Mouse (Mus musculus): ENCODE measurements at regions not wholly inside any gene's neighbourhood (a gene's known extent, or its start where the extent isn't known, plus 50 kb on each side); places are given as distances from the start of the nearest gene placed in this dataset.
A peak's percentile ranks its signal among the peaks of the same experiment; 100 is the strongest.

DNA sequence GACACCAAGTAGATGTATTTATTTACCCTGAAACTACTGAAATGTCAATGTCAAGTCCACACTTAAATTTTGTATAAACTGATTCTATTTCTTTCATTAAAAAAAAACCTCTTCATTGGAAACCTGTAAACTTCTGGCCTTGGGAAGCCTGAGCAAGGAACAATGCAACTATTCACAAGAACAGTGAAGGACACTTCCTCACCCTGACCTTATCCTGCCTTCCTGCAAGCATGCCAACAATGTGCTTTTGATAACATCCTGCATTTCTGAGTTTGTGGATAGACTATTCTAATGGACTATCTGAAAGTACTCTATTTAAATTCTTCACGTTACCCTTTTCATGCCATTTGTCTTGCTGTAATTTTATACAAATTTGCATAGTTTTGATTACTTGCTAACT is 53.1 kb upstream of the Nabp1 start:
- no peak for DNase-seq (ENCODE audit: low spot score)

DNA sequence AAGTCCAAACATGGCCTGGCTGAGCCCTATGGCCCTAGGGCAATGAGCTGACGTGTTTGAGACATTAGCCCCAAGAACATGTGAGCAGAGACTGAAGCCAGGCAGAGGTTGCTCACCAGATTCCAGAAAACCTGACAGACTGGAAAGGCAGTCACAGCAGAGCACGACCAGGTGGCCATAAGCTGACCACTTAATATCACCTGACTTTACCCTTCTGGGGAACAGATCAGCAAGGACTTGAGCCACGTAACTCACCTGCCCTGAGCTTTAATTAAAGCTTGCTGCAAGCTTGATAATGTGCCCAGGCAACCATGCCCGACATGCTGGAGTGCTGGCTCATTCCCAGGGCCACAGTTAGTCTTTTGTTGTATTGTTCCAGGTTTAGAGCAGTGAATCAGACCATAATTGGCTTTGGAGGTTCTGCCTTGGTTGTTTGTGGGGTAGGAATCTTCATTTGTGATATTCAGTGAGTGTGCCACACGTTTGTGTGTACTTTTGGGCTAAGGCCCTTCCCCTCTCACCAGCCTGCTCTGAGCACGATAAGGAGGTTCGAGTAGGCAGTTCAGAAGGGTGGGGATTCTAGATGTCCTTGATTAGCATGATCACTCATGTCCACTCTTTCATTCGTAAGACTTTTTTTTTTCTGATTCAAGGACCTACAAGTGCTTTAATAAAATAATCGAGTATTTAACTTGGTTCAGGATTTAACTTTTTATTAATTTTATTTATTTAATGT is 52.1 kb upstream of the Nabp1 start:
- peak; percentile 78 for DNase-seq (ENCODE audit: low spot score)

GRCm38 (mm10) chr1:51529653-51530052 is 51.4 kb upstream of the Nabp1 start:
- peak; percentile 17 for DNase-seq (ENCODE audit: low spot score)

- DNase-seq (ENCODE audit: low spot score), result no peak
Observed at GRCm38 (mm10) chr1:51528671-51529070, 50.4 kb upstream of the Nabp1 start.

Measured in urinary bladder, postnatal 14 days (tissue).